Mouse (Mus musculus) MEL (cell line): ENCODE measurements at regions not wholly inside any gene's neighbourhood (a gene's known extent, or its start where the extent isn't known, plus 50 kb on each side); places are given as distances from the start of the nearest gene placed in this dataset.

Source experiments
- CTCF ChIP-seq, 3 experiments: IDR thresholded peaks in 2 of 3; conservative IDR thresholded peaks in 1 of 3; 2 replicates each; pipeline ENCODE4 v1.5.1; 2011 to 2012; ENCODE audit warnings: low read length in 3 of 3, low read depth in 2 of 3, mild to moderate bottlenecking in 2 of 3, improper control_type of control experiment in 1 of 3, inconsistent platforms in 1 of 3, mixed read lengths in 1 of 3, moderate library complexity in 1 of 3; ENCODE audit not compliant: control insufficient read depth in 1 of 3, insufficient read depth in 1 of 3, poor library complexity in 1 of 3, severe bottlenecking in 1 of 3
- EP300 ChIP-seq, 2 experiments: IDR thresholded peaks; 2 replicates each; pipeline ENCODE4 v1.6.1; 2011; ENCODE audit warnings: improper control_type of control experiment in 2 of 2, low read length in 2 of 2, low read depth in 1 of 2, mild to moderate bottlenecking in 1 of 2
- GATA1 ChIP-seq: IDR thresholded peaks from 2 replicates; pipeline ENCODE4 v1.6.1; 2011; ENCODE audit warnings: low read depth, low read length, improper control_type of control experiment
- HCFC1 ChIP-seq: IDR thresholded peaks from 2 replicates; pipeline ENCODE4 v1.6.1; 2012; ENCODE audit warnings: low read depth, mild to moderate bottlenecking, inconsistent platforms, low read length, improper control_type of control experiment, moderate library complexity
- MAFK ChIP-seq: IDR thresholded peaks from 2 replicates; pipeline ENCODE4 v1.6.1; 2011; ENCODE audit warnings: low read depth, mild to moderate bottlenecking, low read length, improper control_type of control experiment, borderline replicate concordance
- POLR2A ChIP-seq, 2 experiments: IDR thresholded peaks; 2 replicates each; pipeline ENCODE4 v1.6.1; 2011 to 2012; ENCODE audit warnings: low read length in 2 of 2, mild to moderate bottlenecking in 2 of 2, control low read depth in 1 of 2, improper control_type of control experiment in 1 of 2, low read depth in 1 of 2, moderate library complexity in 1 of 2; ENCODE audit not compliant: control insufficient read depth in 1 of 2, insufficient read depth in 1 of 2, poor library complexity in 1 of 2
- POLR2AphosphoS2 ChIP-seq: IDR thresholded peaks from 2 replicates; pipeline ENCODE4 v1.6.1; 2011; ENCODE audit warnings: low read length, improper control_type of control experiment
- ZKSCAN1 ChIP-seq: IDR thresholded peaks from 2 replicates; pipeline ENCODE4 v1.6.1; 2012; ENCODE audit warnings: low read depth, mild to moderate bottlenecking, inconsistent platforms, low read length, improper control_type of control experiment, moderate library complexity
- ZMIZ1 ChIP-seq: IDR thresholded peaks from 2 replicates; pipeline ENCODE4 v1.6.1; 2012; ENCODE audit warnings: low read depth, mild to moderate bottlenecking, inconsistent platforms, low read length, improper control_type of control experiment, moderate library complexity
- ZNF384 ChIP-seq: IDR thresholded peaks from 2 replicates; pipeline ENCODE4 v1.6.1; 2012; ENCODE audit warnings: low read depth, mild to moderate bottlenecking, inconsistent platforms, low read length, improper control_type of control experiment

DNA sequence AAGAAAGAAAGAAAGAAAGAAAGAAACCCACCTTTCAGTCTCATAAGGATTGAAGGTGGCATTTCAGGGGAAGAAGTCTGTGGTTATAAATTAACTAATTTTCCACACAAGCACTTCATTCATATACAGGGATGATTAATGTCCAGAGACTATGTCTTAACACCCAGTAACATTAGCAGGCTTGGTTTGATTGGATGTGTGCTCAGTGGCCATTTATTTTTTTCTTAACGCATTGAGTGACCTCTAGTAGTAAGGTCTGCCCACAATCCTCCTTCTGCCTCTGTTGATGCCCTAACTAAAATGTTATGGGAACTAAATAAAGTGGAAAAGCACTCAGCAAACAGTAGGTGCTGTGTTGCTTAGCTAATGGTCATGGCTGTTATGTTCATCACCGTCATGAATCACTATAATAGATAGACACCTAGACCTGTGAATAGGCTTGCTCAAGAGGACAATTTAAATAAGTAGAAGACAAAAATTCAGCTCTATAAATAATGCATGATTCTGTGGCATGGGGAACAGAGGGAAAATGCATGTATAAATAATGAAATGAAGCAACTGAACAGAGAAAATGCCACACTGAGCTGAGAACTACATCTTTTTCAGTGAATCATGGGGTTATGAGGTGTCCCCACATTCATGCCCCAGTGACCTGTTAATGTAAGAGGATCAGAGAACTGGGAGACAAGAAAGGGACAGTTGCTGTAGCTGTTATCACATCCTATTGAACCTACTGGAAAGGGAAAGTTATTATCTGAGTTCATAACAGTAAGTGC, 432.3 kb downstream of the Flrt2 start:
- no peak for TF ChIP-seq ZMIZ1
- no peak for TF ChIP-seq CTCF (IDR thresholded peaks at IDR 0.05 in 2 of 3, conservative IDR thresholded peaks at IDR 0.05 in 1 of 3; ENCODE audit: control insufficient read depth in 1 of 3, insufficient read depth in 1 of 3, low read depth in 2 of 3, low read length in 3 of 3, poor library complexity in 1 of 3, severe bottlenecking in 1 of 3)
- no peak for TF ChIP-seq ZKSCAN1
- no peak for TF ChIP-seq POLR2A (IDR thresholded peaks at IDR 0.05; ENCODE audit: control insufficient read depth in 1 of 2, insufficient read depth in 1 of 2, low read depth in 1 of 2, low read length in 2 of 2, poor library complexity in 1 of 2)
- no peak for TF ChIP-seq ZNF384
- TF ChIP-seq MAFK: no peak
- no peak for TF ChIP-seq GATA1
- TF ChIP-seq EP300 (IDR thresholded peaks at IDR 0.05; ENCODE audit: low read depth in 1 of 2, low read length in 2 of 2): no peak
- no peak for TF ChIP-seq HCFC1
- TF ChIP-seq POLR2AphosphoS2: no peak
